Mouse (Mus musculus) liver, embryonic 15.5 days (tissue): ENCODE measurements at regions not wholly inside any gene's neighbourhood (a gene's known extent, or its start where the extent isn't known, plus 50 kb on each side); places are given as distances from the start of the nearest gene placed in this dataset.

Experiments
- ATAC-seq: fragments of 200-750 bp; cut with Nextera tagmentation; 2 replicates; pipeline ENCODE4 v1.8.0; 2017; ENCODE audit warnings: moderate number of reproducible peaks, mild to moderate bottlenecking, moderate library complexity; ENCODE audit not compliant: insufficient read depth
- H3K27ac ChIP-seq: fragments of 300-500 bp; sonication (generic); replicated peaks from 2 replicates; pipeline ENCODE4 v1.5.1; 2015; ENCODE audit warnings: mild to moderate bottlenecking, inconsistent platforms
- H3K27me3 ChIP-seq: fragments of 300-500 bp; sonication (generic); 2 replicates; pipeline ENCODE4 v1.6.1; 2015; ENCODE audit warnings: mild to moderate bottlenecking, inconsistent platforms
- H3K36me3 ChIP-seq: fragments of 300-500 bp; sonication (generic); replicated peaks from 2 replicates; pipeline ENCODE4 v1.6.1; 2015; ENCODE audit warnings: moderate library complexity, mild to moderate bottlenecking, inconsistent platforms
- H3K4me1 ChIP-seq: fragments of 300-500 bp; sonication (generic); replicated peaks from 2 replicates; pipeline ENCODE4 v1.6.1; 2015; ENCODE audit warnings: inconsistent platforms
- H3K4me2 ChIP-seq: fragments of 300-500 bp; sonication (generic); 2 replicates; pipeline ENCODE4 v1.6.1; 2015; ENCODE audit warnings: moderate library complexity, mild to moderate bottlenecking, inconsistent platforms
- H3K4me3 ChIP-seq: fragments of 300-500 bp; sonication (generic); replicated peaks from 2 replicates; pipeline ENCODE4 v1.5.1; 2015; ENCODE audit warnings: mild to moderate bottlenecking, inconsistent platforms
- H3K9ac ChIP-seq: fragments of 300-500 bp; sonication (generic); 2 replicates; pipeline ENCODE4 v1.6.1; 2015; ENCODE audit warnings: moderate library complexity, mild to moderate bottlenecking, inconsistent platforms
- H3K9me3 ChIP-seq: fragments of 300-500 bp; sonication (generic); replicated peaks from 2 replicates; pipeline ENCODE4 v1.6.1; 2016; ENCODE audit warnings: inconsistent platforms
- WGBS: fragments of 180-500 bp; shearing (Covaris S2); methylation state at CpG from one replicate; pipeline ENCODE4 v1.1.7; 2015; ENCODE audit warnings: mixed read lengths; ENCODE audit not compliant: insufficient replicate concordance; 5-methylcytosine and 5-hydroxymethylcytosine counted together

GRCm38 (mm10) chr10:126452057-126452622, 449.0 kb downstream of the Atp23 start:
- H3K4me1 ChIP-seq: no peaks in the 10 kb centered on the region
- H3K4me3 ChIP-seq: no peak overlapping the region
- H3K9ac ChIP-seq: no peak overlapping the region
- 74% methylated on average over 10 of the region's 10 CpGs for WGBS
- no peaks in the 10 kb centered on the region for H3K27me3 ChIP-seq
- H3K27ac ChIP-seq: no peak overlapping the region
- H3K4me2 ChIP-seq: no peak overlapping the region
- H3K9me3 ChIP-seq: no peaks in the 10 kb centered on the region; the same call in 1 of the 2 replicates
- H3K36me3 ChIP-seq: no peaks in the 10 kb centered on the region
- no peak for ATAC-seq

- Histone ChIP-seq H3K9me3 (no peaks in the 10 kb centered on the region), H3K36me3 (no peaks in the 10 kb centered on the region), H3K4me1 (no peaks in the 10 kb centered on the region), H3K4me3 (no peak overlapping the region), H3K9ac (no peak overlapping the region), H3K27ac (no peak overlapping the region), H3K27me3 (no peaks in the 10 kb centered on the region), H3K4me2 (no peak overlapping the region)
- no peak for ATAC-seq
Observed at GRCm38 (mm10) chr10:126431222-126431621, 465.3 kb downstream of the Lrig3 start.

GRCm38 (mm10) chr10:126430346-126430745, 464.4 kb downstream of the Lrig3 start:
- H3K4me3 ChIP-seq: no peak overlapping the region
- H3K4me1 ChIP-seq: no peaks in the 10 kb centered on the region
- no peak for ATAC-seq
- H3K27me3 ChIP-seq: no peaks in the 10 kb centered on the region
- H3K27ac ChIP-seq: no peak overlapping the region
- H3K4me2 ChIP-seq: no peak overlapping the region
- WGBS: 71% methylated on average over 8 of the region's 8 CpGs
- H3K36me3 ChIP-seq: no peaks in the 10 kb centered on the region
- H3K9ac ChIP-seq: no peak overlapping the region
- H3K9me3 ChIP-seq: no peaks in the 10 kb centered on the region

- Histone ChIP-seq H3K4me3 (no peak overlapping the region), H3K4me2 (no peak overlapping the region), H3K27me3 (no peaks in the 10 kb centered on the region), H3K4me1 (no peaks in the 10 kb centered on the region), H3K36me3 (no peaks in the 10 kb centered on the region), H3K9me3 (no peaks in the 10 kb centered on the region), H3K27ac (no peak overlapping the region), H3K9ac (no peak overlapping the region)
- no peak for ATAC-seq
- 52% methylated on average over 1 of the region's 1 CpGs for WGBS
Observed at GRCm38 (mm10) chr10:126429502-126429901, 463.5 kb downstream of the Lrig3 start.

- Histone ChIP-seq H3K36me3 (no peaks in the 10 kb centered on the region), H3K27me3 (no peaks in the 10 kb centered on the region), H3K4me3 (no peak overlapping the region), H3K4me2 (no peak overlapping the region), H3K9me3 (no peaks in the 10 kb centered on the region), H3K9ac (no peak overlapping the region), H3K27ac (no peak overlapping the region), H3K4me1 (no peaks in the 10 kb centered on the region)
- WGBS: 41% methylated on average over 6 of the region's 6 CpGs
- no peak for ATAC-seq
Observed at GRCm38 (mm10) chr10:126422066-126422465, 456.1 kb downstream of the Lrig3 start.

- WGBS: 65% methylated on average over 7 of the region's 7 CpGs
- Histone ChIP-seq H3K27ac (no peak overlapping the region), H3K9me3 (no peaks in the 10 kb centered on the region), H3K4me2 (no peak overlapping the region), H3K4me3 (no peak overlapping the region), H3K9ac (no peak overlapping the region), H3K4me1 (no peaks in the 10 kb centered on the region), H3K27me3 (no peaks in the 10 kb centered on the region), H3K36me3 (no peaks in the 10 kb centered on the region)
- ATAC-seq: no peak
Observed at GRCm38 (mm10) chr10:126413786-126414185, 447.8 kb downstream of the Lrig3 start.

GRCm38 (mm10) chr10:126392235-126392634, 426.3 kb downstream of the Lrig3 start:
- ATAC-seq: no peak
- Histone ChIP-seq H3K27me3 (no peaks in the 10 kb centered on the region), H3K4me2 (no peak overlapping the region), H3K9ac (no peak overlapping the region), H3K4me3 (no peak overlapping the region), H3K9me3 (no peaks in the 10 kb centered on the region), H3K36me3 (no peaks in the 10 kb centered on the region), H3K27ac (no peak overlapping the region), H3K4me1 (no peaks in the 10 kb centered on the region)
- WGBS: 36% methylated on average over 2 of the region's 3 CpGs

GRCm38 (mm10) chr10:126391770-126392169, 425.8 kb downstream of the Lrig3 start:
- H3K4me3 ChIP-seq: no peak overlapping the region
- H3K27me3 ChIP-seq: no peaks in the 10 kb centered on the region
- no peak for ATAC-seq
- 69% methylated on average over 6 of the region's 6 CpGs for WGBS
- no peaks in the 10 kb centered on the region for H3K36me3 ChIP-seq
- no peak overlapping the region for H3K27ac ChIP-seq
- no peaks in the 10 kb centered on the region for H3K9me3 ChIP-seq
- no peak overlapping the region for H3K9ac ChIP-seq
- H3K4me2 ChIP-seq: no peak overlapping the region
- no peaks in the 10 kb centered on the region for H3K4me1 ChIP-seq

- Histone ChIP-seq H3K9ac (no peak overlapping the region), H3K27me3 (no peaks in the 10 kb centered on the region), H3K9me3 (no peaks in the 10 kb centered on the region), H3K27ac (no peak overlapping the region), H3K4me3 (no peak overlapping the region), H3K4me1 (no peaks in the 10 kb centered on the region), H3K4me2 (no peak overlapping the region), H3K36me3 (no peaks in the 10 kb centered on the region)
- 56% methylated on average over 3 of the region's 3 CpGs for WGBS
- no peak for ATAC-seq
Observed at GRCm38 (mm10) chr10:126386430-126386829, 420.5 kb downstream of the Lrig3 start.

GRCm38 (mm10) chr10:126385644-126386043, 419.7 kb downstream of the Lrig3 start:
- Histone ChIP-seq H3K4me3 (no peak overlapping the region), H3K9ac (no peak overlapping the region), H3K4me1 (no peaks in the 10 kb centered on the region), H3K36me3 (no peaks in the 10 kb centered on the region), H3K27me3 (no peaks in the 10 kb centered on the region), H3K9me3 (no peaks in the 10 kb centered on the region), H3K4me2 (no peak overlapping the region), H3K27ac (no peak overlapping the region)
- no peak for ATAC-seq
- 72% methylated on average over 6 of the region's 6 CpGs for WGBS

GRCm38 (mm10) chr10:126380381-126380780, 414.4 kb downstream of the Lrig3 start:
- Histone ChIP-seq H3K4me3 (no peak overlapping the region), H3K9ac (no peak overlapping the region), H3K27me3 (no peaks in the 10 kb centered on the region), H3K36me3 (no peaks in the 10 kb centered on the region), H3K4me2 (no peak overlapping the region), H3K9me3 (no peaks in the 10 kb centered on the region), H3K4me1 (no peaks in the 10 kb centered on the region), H3K27ac (no peak overlapping the region)
- WGBS: 54% methylated on average over 2 of the region's 2 CpGs
- no peak for ATAC-seq

GRCm38 (mm10) chr10:126379239-126379638, 413.3 kb downstream of the Lrig3 start:
- Histone ChIP-seq H3K27ac (no peak overlapping the region), H3K4me1 (no peaks in the 10 kb centered on the region), H3K36me3 (no peaks in the 10 kb centered on the region), H3K27me3 (no peaks in the 10 kb centered on the region), H3K4me3 (no peak overlapping the region), H3K9ac (no peak overlapping the region), H3K4me2 (no peak overlapping the region), H3K9me3 (no peaks in the 10 kb centered on the region)
- ATAC-seq: no peak
- 43% methylated on average over 6 of the region's 6 CpGs for whole genome bisulfite sequencing
